Mouse (Mus musculus): ENCODE measurements around the gene Mfsd2b. TPM values are rescaled to one million over a fixed set of nuclear protein-coding genes. Genes with fewer than 3 reads are reported as not detected.

The Mfsd2b gene
- polyA plus RNA-seq, 1 experiment = 0.07 TPM

- no peak for TF ChIP-seq MYOD1 (IDR thresholded peaks at IDR 0.05; ENCODE audit: control insufficient read depth in 1 of 3, insufficient read length in 2 of 3, low read depth in 2 of 3)
- TF ChIP-seq MYOG (IDR thresholded peaks at IDR 0.05; ENCODE audit: control insufficient read depth in 1 of 3, insufficient read depth in 1 of 3, insufficient read length in 2 of 3, low read depth in 2 of 3) = no peak
- TF ChIP-seq REST (IDR thresholded peaks at IDR 0.05; ENCODE audit: insufficient read depth, insufficient read length) = no peak
- TF ChIP-seq CEBPB (IDR thresholded peaks at IDR 0.05; ENCODE audit: insufficient read depth, poor library complexity, severe bottlenecking) = no peak
- no peak for TF ChIP-seq MAX (IDR thresholded peaks at IDR 0.05; ENCODE audit: low read depth)
- TF ChIP-seq SRF (IDR thresholded peaks at IDR 0.05; ENCODE audit: control insufficient read depth, insufficient read length, low read depth) = no peak
- no peak for TF ChIP-seq TCF3 (IDR thresholded peaks at IDR 0.05; ENCODE audit: insufficient read length, low read depth)
- no peak for TF ChIP-seq E2F4 (IDR thresholded peaks at IDR 0.05; ENCODE audit: insufficient read depth)
- TF ChIP-seq USF1 (IDR thresholded peaks at IDR 0.05; ENCODE audit: low read depth) = no peak
- TF ChIP-seq TCF12 (IDR thresholded peaks at IDR 0.05; ENCODE audit: insufficient read depth, poor library complexity, severe bottlenecking) = no peak
- no peak for TF ChIP-seq POLR2AphosphoS2 (IDR thresholded peaks at IDR 0.05; ENCODE audit: insufficient read length, low read depth)
- no peak for TF ChIP-seq POLR2A (IDR thresholded peaks at IDR 0.05; ENCODE audit: insufficient read length, low read depth)
- peaks cover 16% of the 10 kb centered on the region for H3K36me3 ChIP-seq (ENCODE audit: control insufficient read depth, insufficient read depth)
- H3K4me2 ChIP-seq (ENCODE audit: low read depth) = peak overlapping the region; percentile 95
- peaks cover 39% of the 10 kb centered on the region for H3K79me2 ChIP-seq (ENCODE audit: control insufficient read depth, insufficient read depth)
- no peaks in the 10 kb centered on the region for H3K27me3 ChIP-seq (ENCODE audit: control insufficient read depth, insufficient read depth, insufficient read length)
- H3ac ChIP-seq (ENCODE audit: control insufficient read depth, insufficient read length) = peak overlapping the region; percentile 35
- peak overlapping the region; percentile 99 for H3K4me3 ChIP-seq
Measured at GRCm38 (mm10) chr12:4816680-4817360, 57.3 kb downstream of the Mfsd2b start.

- H3ac ChIP-seq (ENCODE audit: control insufficient read depth, insufficient read length) = no peak overlapping the region
- no peak overlapping the region for H3K4me2 ChIP-seq (ENCODE audit: low read depth)
- TF ChIP-seq CEBPB (IDR thresholded peaks at IDR 0.05; ENCODE audit: insufficient read depth, poor library complexity, severe bottlenecking) = no peak
- no peak for TF ChIP-seq POLR2AphosphoS2 (IDR thresholded peaks at IDR 0.05; ENCODE audit: insufficient read length, low read depth)
- TF ChIP-seq SRF (IDR thresholded peaks at IDR 0.05; ENCODE audit: control insufficient read depth, insufficient read length, low read depth) = no peak
- no peak for TF ChIP-seq TCF3 (IDR thresholded peaks at IDR 0.05; ENCODE audit: insufficient read length, low read depth)
- TF ChIP-seq TCF12 (IDR thresholded peaks at IDR 0.05; ENCODE audit: insufficient read depth, poor library complexity, severe bottlenecking) = no peak
- no peak for TF ChIP-seq REST (IDR thresholded peaks at IDR 0.05; ENCODE audit: insufficient read depth, insufficient read length)
- TF ChIP-seq MYOG (IDR thresholded peaks at IDR 0.05; ENCODE audit: control insufficient read depth in 1 of 3, insufficient read depth in 1 of 3, insufficient read length in 2 of 3, low read depth in 2 of 3) = peak in 2 of 3 experiments; percentile 21 to 76
- no peak for TF ChIP-seq POLR2A (IDR thresholded peaks at IDR 0.05; ENCODE audit: insufficient read length, low read depth)
- peak in 2 of 3 experiments; percentile 52 to 63 for TF ChIP-seq MYOD1 (IDR thresholded peaks at IDR 0.05; ENCODE audit: control insufficient read depth in 1 of 3, insufficient read length in 2 of 3, low read depth in 2 of 3)
- TF ChIP-seq E2F4 (IDR thresholded peaks at IDR 0.05; ENCODE audit: insufficient read depth) = no peak
- TF ChIP-seq MAX (IDR thresholded peaks at IDR 0.05; ENCODE audit: low read depth) = no peak
- no peak for TF ChIP-seq USF1 (IDR thresholded peaks at IDR 0.05; ENCODE audit: low read depth)
- no peaks in the 10 kb centered on the region for H3K36me3 ChIP-seq (ENCODE audit: control insufficient read depth, insufficient read depth)
- H3K4me3 ChIP-seq = no peak overlapping the region
- peaks cover 11% of the 10 kb centered on the region for H3K79me2 ChIP-seq (ENCODE audit: control insufficient read depth, insufficient read depth)
- H3K27me3 ChIP-seq (ENCODE audit: control insufficient read depth, insufficient read depth, insufficient read length) = peaks cover 5% of the 10 kb centered on the region
Measured at GRCm38 (mm10) chr12:4813636-4814035, 60.5 kb downstream of the Mfsd2b start.

Other genes starting within 250 kb of the Mfsd2b start
- not detected for gene Fam228a, start 135.9 kb downstream of the Mfsd2b start, polyA plus RNA-seq (2012; fragmentation: generic; extraction: Trizol)
- 0.02 TPM for gene Pfn4, start 105.3 kb downstream of the Mfsd2b start, polyA plus RNA-seq (2012; fragmentation: generic; extraction: Trizol)
- gene Fam228b, start 105.1 kb downstream of the Mfsd2b start, polyA plus RNA-seq (2012; fragmentation: generic; extraction: Trizol) = 0.07 TPM
- gene Sf3b6, start 56.8 kb downstream of the Mfsd2b start, polyA plus RNA-seq (2012; fragmentation: generic; extraction: Trizol) = 100.0 TPM
- 7.3 TPM for gene Fkbp1b, start 32.8 kb downstream of the Mfsd2b start, polyA plus RNA-seq (2012; fragmentation: generic; extraction: Trizol)
- gene Wdcp, start 31.1 kb downstream of the Mfsd2b start, polyA plus RNA-seq (2012; fragmentation: generic; extraction: Trizol) = 8.3 TPM
- gene Ubxn2a, start 33.3 kb upstream of the Mfsd2b start, polyA plus RNA-seq (2012; fragmentation: generic; extraction: Trizol) = 4.9 TPM
- 3.7 TPM for gene Atad2b, start 43.0 kb upstream of the Mfsd2b start, polyA plus RNA-seq (2012; fragmentation: generic; extraction: Trizol)